Mouse (Mus musculus) gastrocnemius, adult 18-20 months (tissue): ENCODE measurements around the gene Slc16a4. TPM values are rescaled to one million over a fixed set of nuclear protein-coding genes. Genes with fewer than 3 reads are reported as not detected.

ENCODE experiments used
- DNase-seq: peaks from one replicate; pipeline ENCODE4 v3.0.0; 2021; ENCODE audit warnings: low spot score
- long read RNA-seq, 2 experiments: library from polyadenylated mRNA; stranded (forward); transcript quantifications; one replicate each; pipeline ENCODE4 v2.0.0; 2021
- total RNA-seq, 2 experiments: library from RNA; stranded (reverse); gene quantifications; 2 replicates each; pipeline ENCODE4 v1.2.3; 2021

Slc16a4 gene
- under 1 TPM; 0.09 TPM for total RNA-seq
- long read RNA-seq, experiment 1, result 0 reads
- long read RNA-seq, experiment 2, result 0 reads

GRCm38 (mm10) chr3:107290764-107291381 lies at the start of gene Slc16a4:
Gene Slc16a4 (plus strand): TSS chr3:107291230.
- peak; percentile 20 for DNase-seq

DNA sequence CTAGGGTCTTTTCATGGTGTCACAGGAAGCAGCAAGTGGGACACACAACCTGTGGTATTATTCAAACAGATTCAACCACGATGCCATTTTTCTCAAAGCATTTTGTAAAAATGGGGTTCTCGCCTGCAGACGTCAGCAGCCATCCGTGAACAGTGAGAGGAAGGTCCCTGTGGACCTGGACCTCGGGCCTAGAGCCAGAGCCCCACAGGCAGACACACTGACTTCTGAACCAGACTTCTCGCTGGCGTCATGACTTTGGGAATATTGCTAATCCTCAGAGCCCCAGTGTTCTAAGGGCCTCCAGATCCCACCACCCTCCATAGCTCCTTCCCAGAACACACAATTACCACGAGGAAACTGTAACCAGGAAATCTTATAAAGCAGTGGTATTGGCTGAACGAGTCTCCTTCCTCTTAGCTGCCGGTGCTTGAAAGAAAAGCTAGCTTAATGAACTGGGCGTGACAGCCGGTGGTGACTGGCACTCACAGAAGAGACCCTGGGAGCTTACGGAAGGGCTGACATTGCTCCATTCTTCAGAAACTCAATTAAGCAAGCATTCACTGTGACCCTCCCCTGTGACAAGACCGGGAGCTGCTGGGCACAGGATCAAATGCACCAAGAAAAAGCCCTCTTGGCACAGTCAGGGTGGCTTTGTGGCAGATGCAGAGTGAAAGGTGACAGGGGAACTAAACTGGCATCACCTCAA lies 49.5 kb upstream of the Slc16a4 start:
- DNase-seq, result no peak

GRCm38 (mm10) chr3:107246876-107247275 lies 44.2 kb upstream of the Slc16a4 start:
- DNase-seq, result no peak

GRCm38 (mm10) chr3:107249042-107249441 lies 42.0 kb upstream of the Slc16a4 start:
- no peak for DNase-seq

DNA sequence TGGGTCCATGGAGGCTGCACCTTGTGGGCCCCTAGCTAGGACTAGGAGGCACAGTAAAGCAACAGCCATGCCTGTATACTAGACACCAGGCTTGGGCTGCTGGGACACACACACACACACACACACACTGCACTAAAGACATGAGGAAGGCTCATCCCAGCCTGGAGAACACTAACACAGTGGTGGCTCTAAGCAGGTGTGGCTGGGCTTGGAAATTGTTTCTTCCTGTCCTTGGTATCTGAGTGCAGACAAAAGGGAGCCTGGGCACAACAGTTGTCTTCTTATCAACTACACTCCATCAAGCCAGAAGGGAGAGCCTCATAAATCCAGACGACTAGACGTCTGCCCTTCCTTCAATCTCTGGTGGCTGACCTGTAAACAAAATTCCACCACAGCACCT lies 40.7 kb upstream of the Slc16a4 start:
- no peak for DNase-seq

DNA sequence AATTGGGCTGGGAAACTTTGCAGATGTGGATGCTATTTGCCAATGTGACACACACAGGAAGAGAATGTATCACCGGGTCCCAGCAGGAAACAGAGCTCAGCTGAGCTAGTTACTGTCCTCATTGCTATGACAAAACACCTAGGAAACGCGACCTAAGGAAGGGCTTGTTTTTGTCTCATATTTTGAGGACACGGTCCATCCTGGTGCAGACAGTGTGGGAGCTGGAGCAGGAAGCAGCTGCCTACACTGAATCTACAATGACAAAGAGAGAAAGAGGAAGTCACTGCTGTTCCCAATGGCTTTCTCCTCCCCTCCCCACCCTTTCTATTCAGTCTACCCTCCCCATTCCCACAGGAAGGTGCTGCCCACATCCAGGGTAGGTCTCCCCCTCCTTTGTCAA lies 39.0 kb upstream of the Slc16a4 start:
- no peak for DNase-seq

- no peak for DNase-seq
Observed at GRCm38 (mm10) chr3:107253925-107254324, 37.1 kb upstream of the Slc16a4 start.

DNA sequence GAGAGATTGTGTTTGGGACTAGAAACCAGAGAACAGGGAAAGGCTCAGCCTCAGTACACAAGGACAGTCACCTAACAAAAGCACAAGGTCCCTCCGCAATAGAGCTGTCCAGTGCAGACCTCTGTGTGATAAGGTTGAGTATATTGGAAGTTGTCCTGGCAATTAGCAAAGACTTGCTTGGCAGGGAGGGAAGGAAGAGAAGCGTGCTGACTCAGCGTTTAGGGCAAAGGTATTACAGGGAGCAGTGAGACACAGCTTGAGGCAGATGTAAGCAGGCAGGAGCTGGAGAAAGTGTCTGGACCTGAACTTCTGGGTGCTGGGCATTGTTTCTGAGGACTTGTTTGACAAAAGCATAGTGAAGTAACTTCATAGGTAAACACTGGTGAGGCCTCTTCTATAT lies 35.0 kb upstream of the Slc16a4 start:
- DNase-seq, result no peak

- DNase-seq, result peak; percentile 37
Observed at GRCm38 (mm10) chr3:107256724-107257123, 34.3 kb upstream of the Slc16a4 start.

DNA sequence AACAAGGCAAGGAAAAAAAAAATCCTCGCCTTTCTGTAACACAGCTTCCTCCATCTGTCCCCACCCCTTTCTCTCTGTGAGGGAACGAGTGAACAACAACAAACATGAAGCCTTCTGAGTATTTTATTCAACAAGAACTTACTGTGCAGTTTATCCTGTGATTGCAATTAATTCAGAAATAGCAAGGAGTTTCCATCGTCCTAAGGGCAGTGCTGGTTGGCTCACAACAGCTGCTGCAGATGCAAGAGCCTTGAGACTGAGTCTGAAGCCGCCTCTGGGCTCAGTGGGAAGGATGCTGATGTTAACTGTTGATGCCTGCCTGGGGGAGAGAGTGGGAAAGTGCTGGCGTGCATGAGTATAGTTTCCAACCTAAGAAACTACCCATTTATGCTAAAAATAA lies 33.1 kb upstream of the Slc16a4 start:
- no peak for DNase-seq

GRCm38 (mm10) chr3:107260956-107261850 lies 29.8 kb upstream of the Slc16a4 start:
- DNase-seq, result peak; percentile 43

GRCm38 (mm10) chr3:107261851-107262165 lies 29.2 kb upstream of the Slc16a4 start:
- peak; percentile 49 for DNase-seq

GRCm38 (mm10) chr3:107266814-107267345 lies 24.1 kb upstream of the Slc16a4 start:
- no peak for DNase-seq

- no peak for DNase-seq
Observed at GRCm38 (mm10) chr3:107272433-107272832, 18.6 kb upstream of the Slc16a4 start.

- DNase-seq, result peak; percentile 75
Observed at GRCm38 (mm10) chr3:107273820-107274219, 17.2 kb upstream of the Slc16a4 start.

GRCm38 (mm10) chr3:107275351-107275750 lies 15.7 kb upstream of the Slc16a4 start:
- no peak for DNase-seq

DNA sequence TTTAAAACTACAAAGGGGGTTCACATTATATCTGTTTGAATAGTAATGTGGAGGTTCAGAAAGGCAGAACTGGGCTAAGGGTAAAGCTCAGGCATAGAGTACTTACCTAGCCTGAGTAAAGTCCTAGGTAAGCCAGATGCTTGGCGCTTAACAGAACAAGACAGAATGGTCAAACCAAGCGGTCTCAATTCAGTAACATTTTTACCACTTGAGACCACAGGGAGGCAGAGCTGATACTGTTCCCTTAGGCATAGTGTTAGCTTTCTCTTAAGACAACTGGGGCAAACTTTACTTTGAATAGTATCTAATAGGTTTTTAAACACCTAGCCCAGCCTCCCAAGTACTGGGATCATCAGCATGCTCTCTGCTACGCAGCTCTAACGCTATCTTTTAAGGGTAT lies 15.0 kb upstream of the Slc16a4 start:
- DNase-seq, result no peak

GRCm38 (mm10) chr3:107276626-107277025 lies 14.4 kb upstream of the Slc16a4 start:
- no peak for DNase-seq

DNA sequence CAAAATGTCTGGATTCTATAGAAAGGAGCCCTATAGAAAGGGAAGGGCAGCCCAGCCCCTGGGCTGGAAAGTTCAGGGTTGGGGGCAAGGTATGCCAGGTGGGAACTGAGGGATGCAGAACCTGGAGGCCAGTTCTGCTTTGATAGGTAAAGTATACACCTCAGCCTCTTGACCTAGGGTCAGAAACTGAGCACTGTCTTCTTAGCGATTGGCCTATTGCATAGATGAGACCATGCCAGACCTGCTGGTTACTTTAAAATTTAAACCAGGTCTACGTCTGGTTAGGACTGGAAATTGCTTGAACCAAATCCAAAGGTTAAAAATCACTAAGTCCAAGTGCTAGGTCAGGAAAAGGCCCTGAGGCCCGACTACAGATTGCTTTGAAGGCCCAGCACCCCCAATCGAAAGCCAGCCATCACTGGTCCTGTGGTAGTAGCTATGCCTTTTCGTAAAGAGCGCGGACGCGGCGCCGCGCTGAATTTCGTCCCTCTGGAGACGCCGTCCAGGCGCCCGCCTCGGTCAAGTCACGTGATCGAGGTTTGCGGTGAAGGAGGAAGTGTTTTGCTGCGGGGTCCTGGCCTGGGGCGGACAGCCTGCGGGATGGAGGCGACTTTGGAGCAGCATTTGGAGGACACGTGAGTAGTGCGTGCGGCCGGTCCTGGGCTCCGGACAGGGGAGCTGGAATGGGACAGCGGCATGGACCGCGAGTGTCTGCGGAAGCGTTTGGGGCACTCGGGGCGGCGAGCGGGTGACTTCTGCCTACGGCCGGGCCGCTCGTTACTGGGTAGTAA lies 12.4 kb upstream of the Slc16a4 start, which contains the start of gene Lamtor5:
Gene Lamtor5 (plus strand): TSS at position 380 of the 791 bp plus-strand sequence.
- peak; percentile 91 for DNase-seq

DNA sequence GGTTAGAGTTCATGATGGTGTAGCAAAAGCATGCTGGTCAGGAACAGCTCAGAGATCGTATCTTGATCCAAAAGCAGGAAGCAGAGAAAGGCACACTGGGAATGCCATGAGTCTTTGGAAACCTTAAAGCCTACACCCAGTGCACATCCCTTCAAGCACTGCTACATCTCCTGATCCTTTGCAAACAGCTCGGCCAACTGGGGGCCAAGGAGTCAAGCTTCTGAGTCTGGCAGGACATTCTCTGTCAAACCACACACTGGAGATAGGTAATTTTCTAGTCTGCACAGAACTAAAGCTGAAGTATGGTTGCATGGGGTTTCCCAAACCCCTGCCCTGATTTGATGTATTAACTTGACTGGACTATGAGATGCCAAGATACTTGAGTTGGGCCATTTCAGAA lies 4.9 kb upstream of the Slc16a4 start:
- no peak for DNase-seq

DNA sequence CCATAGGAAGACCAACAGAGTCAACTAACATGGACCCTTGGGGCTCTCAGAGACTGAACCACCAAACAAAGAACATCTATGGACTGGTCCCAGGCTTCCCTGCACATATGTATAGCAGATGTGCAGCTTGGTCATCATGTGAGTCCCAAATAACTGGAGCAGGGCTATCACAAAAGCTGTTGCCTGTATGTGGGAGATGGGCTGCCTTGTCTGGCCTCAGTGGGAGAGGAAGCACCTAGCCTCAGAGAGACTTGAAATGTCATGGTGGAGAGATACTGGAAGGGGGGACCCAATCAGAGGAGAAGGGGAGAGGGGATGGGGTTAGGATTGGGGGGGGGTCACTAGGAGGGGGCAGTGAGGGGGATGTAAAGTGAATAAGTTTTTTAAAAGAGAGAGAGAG lies 3.7 kb upstream of the Slc16a4 start:
- no peak for DNase-seq
